Mouse (Mus musculus): ENCODE data around the gene Ngdn. TPM values are rescaled to one million over a fixed set of nuclear protein-coding genes. Genes with fewer than 3 reads are reported as not detected.
A peak's percentile ranks its signal among the peaks of the same experiment; 100 is the strongest.
"Not testable (repeated sequence)": the region's sequence is repeated elsewhere in the genome, so short reads cannot be mapped to it uniquely, and the experiment has no call there.

The Ngdn gene
- 10 to 100 TPM; 30.7 to 33.8 TPM for total RNA-seq (2021)

- peak; percentile 99 for DNase-seq
These were observed at the start of gene Ngdn for GRCm38 (mm10) chr14:55014991-55015766. TSS of gene Ngdn (plus strand) at chr14:55015454.

- no peak for DNase-seq
These were observed 49.6 kb upstream of the Ngdn start for GRCm38 (mm10) chr14:54965631-54966030.

- no peak for DNase-seq
These were observed 48.8 kb upstream of the Ngdn start, which contains the start of gene Myh6 for GRCm38 (mm10) chr14:54966320-54966977. TSS of gene Myh6 (minus strand) at chr14:54966927.

GRCm38 (mm10) chr14:54967874-54968273 is 47.4 kb upstream of the Ngdn start:
- no peak for DNase-seq

GRCm38 (mm10) chr14:54968344-54968743 is 46.9 kb upstream of the Ngdn start:
- DNase-seq, result no peak

GRCm38 (mm10) chr14:54972786-54973185 is 42.5 kb upstream of the Ngdn start:
- not testable (repeated sequence) for DNase-seq

- no peak for DNase-seq
These were observed 41.0 kb upstream of the Ngdn start for GRCm38 (mm10) chr14:54974068-54974791.

GRCm38 (mm10) chr14:54976633-54977032 is 38.6 kb upstream of the Ngdn start, which contains the start of gene Gm17428:
TSS of gene Gm17428 (plus strand) at chr14:54976933.
- no peak for DNase-seq

GRCm38 (mm10) chr14:54978664-54979063 is 36.6 kb upstream of the Ngdn start:
- no peak for DNase-seq

GRCm38 (mm10) chr14:54981934-54982333 is 33.3 kb upstream of the Ngdn start:
- no peak for DNase-seq

GRCm38 (mm10) chr14:54988350-54988874 is 26.8 kb upstream of the Ngdn start:
- DNase-seq, result not testable (repeated sequence)

- no peak for DNase-seq
These were observed 26.4 kb upstream of the Ngdn start for GRCm38 (mm10) chr14:54988882-54989281.

- no peak for DNase-seq
These were observed 25.3 kb upstream of the Ngdn start for GRCm38 (mm10) chr14:54989886-54990441.

- DNase-seq, result no peak
These were observed 23.1 kb upstream of the Ngdn start for GRCm38 (mm10) chr14:54992196-54992595.

- no peak for DNase-seq
These were observed 21.6 kb upstream of the Ngdn start for GRCm38 (mm10) chr14:54993636-54994035.

- DNase-seq, result no peak
These were observed 21.0 kb upstream of the Ngdn start, which contains the start of gene Myh7 for GRCm38 (mm10) chr14:54994136-54994868. TSS of gene Myh7 (minus strand) at chr14:54994626.

- no peak for DNase-seq
These were observed 20.4 kb upstream of the Ngdn start for GRCm38 (mm10) chr14:54994869-54995186.

- DNase-seq, result peak; percentile 54 to 58
These were observed 19.7 kb upstream of the Ngdn start for GRCm38 (mm10) chr14:54995457-54996138.

- DNase-seq, result no peak
These were observed 18.5 kb upstream of the Ngdn start for GRCm38 (mm10) chr14:54996793-54997192.

- no peak for DNase-seq
These were observed 18.0 kb upstream of the Ngdn start for GRCm38 (mm10) chr14:54997297-54997696.

GRCm38 (mm10) chr14:54998680-54999079 is 16.6 kb upstream of the Ngdn start:
- no peak for DNase-seq

Data from layer of hippocampus, postnatal 36 days (tissue).